Comparison of ENCODE assay signal across 12 mouse cellular contexts in the genomic region with DNA sequence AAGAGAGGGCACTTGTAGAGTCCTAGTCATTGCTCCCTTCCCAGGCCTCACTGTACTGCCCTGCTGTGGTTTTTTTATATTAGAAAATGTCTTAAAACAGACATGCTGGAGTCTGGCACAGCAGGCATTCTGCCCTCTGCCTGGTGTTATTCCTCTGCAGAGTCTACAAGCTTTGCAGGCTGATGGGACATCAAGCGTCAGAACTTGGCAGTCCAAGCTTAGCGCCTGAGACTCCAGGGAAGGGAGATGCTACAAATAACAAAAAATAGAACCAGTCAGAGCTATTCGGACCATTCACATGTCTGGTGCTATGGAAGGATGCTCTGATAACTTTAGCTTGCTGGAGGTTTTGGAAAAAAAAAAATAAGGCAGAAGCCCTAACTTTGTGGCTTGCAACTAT.
"Had no signal": no experiment of that assay in that cellular context is flagged by ENCODE, and none has a peak within 500 bp of the region (broad histone marks: within the 10 kb centered on the region; RNA-seq: fewer than 3 reads in every experiment).

No protein-coding gene starts in this region.

- H3K27ac ChIP-seq: limb, embryonic 13.5 days; liver, embryonic 14.5 days; midbrain, embryonic 12.5 days; stomach, embryonic 15.5 days had no signal

- DNase-seq: kidney, postnatal 36 days; left cerebral cortex, postnatal 4 days; lung, adult 18-20 months; retina, postnatal 1 day; right cerebral cortex, postnatal 14 days; thymus, postnatal 4 days had no signal

- H3K4me3 ChIP-seq: limb, embryonic 13.5 days; midbrain, embryonic 12.5 days; neural tube, embryonic 13.5 days; stomach, embryonic 15.5 days had no signal

- H3K36me3 ChIP-seq: stomach, embryonic 15.5 days had no signal

- ATAC-seq: midbrain, embryonic 16.5 days had no signal

- H3K4me1 ChIP-seq: midbrain, embryonic 12.5 days; stomach, embryonic 15.5 days had no signal

- H3K27me3 ChIP-seq: limb, embryonic 13.5 days; midbrain, embryonic 12.5 days; neural tube, embryonic 13.5 days; stomach, embryonic 15.5 days had no signal

- H3K4me2 ChIP-seq: limb, embryonic 13.5 days; midbrain, embryonic 12.5 days; neural tube, embryonic 13.5 days; stomach, embryonic 15.5 days had no signal

- H3K9ac ChIP-seq: limb, embryonic 13.5 days; liver, embryonic 14.5 days; midbrain, embryonic 12.5 days; neural tube, embryonic 13.5 days; stomach, embryonic 15.5 days had no signal

- H3K9me3 ChIP-seq: limb, embryonic 13.5 days; midbrain, embryonic 12.5 days; neural tube, embryonic 13.5 days; stomach, embryonic 15.5 days had no signal
